8 mouse cellular contexts compared by ENCODE assay signal in genomic region chr17:7170304-7171295, GRCm38 (mm10). TPM values are rescaled to one million over a fixed set of nuclear protein-coding genes. Genes with fewer than 3 reads are reported as not detected.
A peak's percentile ranks its signal among the peaks of the same experiment; 100 is the strongest.
DNase-seq lines count a peak whose midpoint lies in the region; ATAC-seq and TF ChIP-seq lines count a peak whose summit lies in the region.

No protein-coding gene starts in this region.

- peaks cover 13% of the 10 kb centered on the region; the same call in 1 of the 2 replicates for H3K4me1 ChIP-seq in forebrain, embryonic 11.5 days (replicated peaks; ENCODE audit: control insufficient read depth, insufficient read depth, low read length)
- H3K4me1 ChIP-seq in midbrain, postnatal 0 days (ENCODE audit: insufficient read depth, low read length) = peaks cover 15% of the 10 kb centered on the region

- TF ChIP-seq CTCF in layer of hippocampus, adult 2 months (conservative IDR thresholded peaks at IDR 0.05) = no peak
- TF ChIP-seq CTCF in midbrain, postnatal 0 days (IDR thresholded peaks at IDR 0.05) = no peak

- peak overlapping the region; percentile 76 for H3K4me2 ChIP-seq in forebrain, embryonic 11.5 days (ENCODE audit: low read depth, low read length, severe bottlenecking)
- H3K4me2 ChIP-seq in midbrain, postnatal 0 days (ENCODE audit: low read depth, low read length, poor library complexity, severe bottlenecking) = peak overlapping the region; percentile 70

- H3K9me3 ChIP-seq in forebrain, embryonic 11.5 days (ENCODE audit: control insufficient read depth, low read length) = no peaks in the 10 kb centered on the region
- H3K9me3 ChIP-seq in midbrain, postnatal 0 days (ENCODE audit: low read length) = no peaks in the 10 kb centered on the region

- WGBS in forebrain, embryonic 11.5 days = 2% methylated on average over 43 of the region's 43 CpGs
- WGBS in midbrain, postnatal 0 days = 2% methylated on average over 43 of the region's 43 CpGs

- peak overlapping the region; percentile 87 for H3K9ac ChIP-seq in forebrain, embryonic 11.5 days (ENCODE audit: low read length)
- H3K9ac ChIP-seq in midbrain, postnatal 0 days (replicated peaks; ENCODE audit: low read length, poor library complexity, severe bottlenecking) = peak overlapping the region; percentile 63

- no peak for ATAC-seq in forebrain, embryonic 11.5 days (replicated peaks; ENCODE audit: low FRiP score)
- peak; percentile 38 for ATAC-seq in midbrain, postnatal 0 days (ENCODE audit: low FRiP score)

- peak overlapping the region; percentile 94 for H3K4me3 ChIP-seq in layer of hippocampus, adult 2 months
- peak overlapping the region; percentile 81 for H3K4me3 ChIP-seq in forebrain, embryonic 11.5 days (ENCODE audit: low read depth, low read length)
- H3K4me3 ChIP-seq in midbrain, postnatal 0 days (ENCODE audit: low read depth, low read length) = peak overlapping the region; percentile 58

- H3K36me3 ChIP-seq in forebrain, embryonic 11.5 days (ENCODE audit: control insufficient read depth, insufficient read depth, low read length) = no peaks in the 10 kb centered on the region
- H3K36me3 ChIP-seq in midbrain, postnatal 0 days (ENCODE audit: insufficient read depth, low read length) = no peaks in the 10 kb centered on the region

- H3K27ac ChIP-seq in layer of hippocampus, adult 2 months = peak overlapping the region; percentile 78
- peak overlapping the region; percentile 68 for H3K27ac ChIP-seq in forebrain, embryonic 11.5 days (ENCODE audit: low read depth, low read length)
- H3K27ac ChIP-seq in midbrain, postnatal 0 days (ENCODE audit: low read depth, low read length) = peak overlapping the region; percentile 75

- H3K27me3 ChIP-seq in forebrain, embryonic 11.5 days (ENCODE audit: control insufficient read depth, insufficient read depth, low read length) = no peaks in the 10 kb centered on the region
- no peaks in the 10 kb centered on the region for H3K27me3 ChIP-seq in midbrain, postnatal 0 days (ENCODE audit: insufficient read depth, low read length)

- DNase-seq in layer of hippocampus, adult 2 months (ENCODE audit: low spot score in 2 of 2) = no peak
- no peak for DNase-seq in layer of hippocampus, postnatal 14 days (ENCODE audit: low spot score in 2 of 2)
- DNase-seq in NIH3T3 (ENCODE audit: low read depth) = peak; percentile 61
- DNase-seq in forebrain, embryonic 11.5 days (ENCODE audit: low spot score) = peak; percentile 68
- DNase-seq in kidney, postnatal 14 days = peak; percentile 10
- no peak for DNase-seq in midbrain, postnatal 0 days (ENCODE audit: low spot score)
- DNase-seq in left cerebral cortex, adult 11 months (ENCODE audit: low spot score) = no peak
- no peak for DNase-seq in gastrocnemius, postnatal 10 days

RNA-seq across cellular contexts. Expression of gene Rps6ka2, which starts 0.7 kb away (rescaled TPM):
- total RNA-seq in layer of hippocampus, adult 2 months (2021) = 10 to 100 TPM; 34.4 to 34.6 TPM
- 10 to 100 TPM; 29.2 to 30.0 TPM for total RNA-seq in layer of hippocampus, postnatal 14 days (2021)
- polyA plus RNA-seq in forebrain, embryonic 11.5 days (2014; fragmentation: Nextera tagmentation; extraction: Ambion mirVana) = 25.5 and 27.0 TPM in 2 replicates
- total RNA-seq in midbrain, postnatal 0 days (2014; rRNA removed) = 33.2 and 34.2 TPM in 2 replicates
- polyA plus RNA-seq in midbrain, postnatal 0 days (2015; fragmentation: Nextera tagmentation; extraction: Ambion mirVana) = 14.7 and 16.8 TPM in 2 replicates
- total RNA-seq in gastrocnemius, postnatal 10 days (2021) = 10 to 100 TPM; 42.5 to 45.1 TPM

Comparison
In these comparisons a context has a peak if more than half of its experiments do, and no peak if none do; other contexts are left out.
1. DNase-seq: peak in NIH3T3 (single experiment), forebrain, embryonic 11.5 days (single experiment) and kidney, postnatal 14 days (single experiment); none in layer of hippocampus, adult 2 months (0 of 2), layer of hippocampus, postnatal 14 days (0 of 2), midbrain, postnatal 0 days (single experiment), left cerebral cortex, adult 11 months (single experiment) and gastrocnemius, postnatal 10 days (single experiment).
2. Peak in every context shown above with its lines, with median percentiles within 50 percentile points of each other: H3K27ac ChIP-seq and H3K4me3 ChIP-seq.